Mouse (Mus musculus): ENCODE measurements around the gene Nceh1. TPM values are rescaled to one million over a fixed set of nuclear protein-coding genes. Genes with fewer than 3 reads are reported as not detected.

The Nceh1 gene
- 126 and 137 TPM in 2 replicates for polyA plus RNA-seq (2012; ENCODE audit: insufficient read depth, insufficient read length, missing spikeins)

GRCm38 (mm10) chr3:27182733-27183600, at the start of gene Nceh1:
Nceh1 (plus strand) TSS chr3:27182965.
- Histone ChIP-seq H3K4me3 (ENCODE audit: insufficient read depth, low read length) (peak within 1 kb of the TSS; percentile 90), H3K4me1 (ENCODE audit: control insufficient read depth, insufficient read depth, low read length) (peaks cover 30% of the 10 kb centered on the region), H3K27ac (ENCODE audit: insufficient read depth, low read depth, low read length) (peak within 1 kb of the TSS; percentile 78)
- no peak; the same call in 1 of the 2 replicates for TF ChIP-seq POLR2A (IDR thresholded peaks at IDR 0.05; ENCODE audit: borderline replicate concordance, low read depth, low read length)
- peak; percentile 64 for TF ChIP-seq CTCF (IDR thresholded peaks at IDR 0.05; ENCODE audit: low read depth, low read length)

GRCm38 (mm10) chr3:27140101-27140500, 42.7 kb upstream of the Nceh1 start:
- TF ChIP-seq CTCF (IDR thresholded peaks at IDR 0.05; ENCODE audit: low read depth, low read length) (no peak), POLR2A (IDR thresholded peaks at IDR 0.05; ENCODE audit: borderline replicate concordance, low read depth, low read length) (no peak)
- Histone ChIP-seq H3K27ac (ENCODE audit: insufficient read depth, low read depth, low read length) (no peak overlapping the region), H3K4me3 (ENCODE audit: insufficient read depth, low read length) (no peak overlapping the region), H3K4me1 (ENCODE audit: control insufficient read depth, insufficient read depth, low read length) (no peaks in the 10 kb centered on the region)

GRCm38 (mm10) chr3:27143570-27143969, 39.2 kb upstream of the Nceh1 start:
- H3K4me3 ChIP-seq (ENCODE audit: insufficient read depth, low read length) = no peak overlapping the region
- TF ChIP-seq POLR2A (IDR thresholded peaks at IDR 0.05; ENCODE audit: borderline replicate concordance, low read depth, low read length) = no peak
- H3K27ac ChIP-seq (ENCODE audit: insufficient read depth, low read depth, low read length) = no peak overlapping the region
- no peaks in the 10 kb centered on the region for H3K4me1 ChIP-seq (ENCODE audit: control insufficient read depth, insufficient read depth, low read length)

GRCm38 (mm10) chr3:27145733-27146132, 37.0 kb upstream of the Nceh1 start:
- no peaks in the 10 kb centered on the region for H3K4me1 ChIP-seq (ENCODE audit: control insufficient read depth, insufficient read depth, low read length)
- no peak for TF ChIP-seq POLR2A (IDR thresholded peaks at IDR 0.05; ENCODE audit: borderline replicate concordance, low read depth, low read length)
- no peak for TF ChIP-seq CTCF (IDR thresholded peaks at IDR 0.05; ENCODE audit: low read depth, low read length)
- H3K27ac ChIP-seq (ENCODE audit: insufficient read depth, low read depth, low read length) = no peak overlapping the region
- no peak overlapping the region for H3K4me3 ChIP-seq (ENCODE audit: insufficient read depth, low read length)

GRCm38 (mm10) chr3:27153191-27153671, 29.5 kb upstream of the Nceh1 start:
- Histone ChIP-seq H3K27ac (ENCODE audit: insufficient read depth, low read depth, low read length) (peak overlapping the region; percentile 57), H3K4me3 (ENCODE audit: insufficient read depth, low read length) (peak overlapping the region; percentile 91), H3K4me1 (ENCODE audit: control insufficient read depth, insufficient read depth, low read length) (peaks cover 16% of the 10 kb centered on the region)
- no peak for TF ChIP-seq POLR2A (IDR thresholded peaks at IDR 0.05; ENCODE audit: borderline replicate concordance, low read depth, low read length)
- no peak for TF ChIP-seq CTCF (IDR thresholded peaks at IDR 0.05; ENCODE audit: low read depth, low read length)

GRCm38 (mm10) chr3:27153701-27154209, 29.0 kb upstream of the Nceh1 start, which contains the start of gene Ect2:
Ect2 (minus strand) TSS chr3:27153878.
- peak within 1 kb of the TSS; percentile 57 for H3K27ac ChIP-seq (ENCODE audit: insufficient read depth, low read depth, low read length)
- H3K4me3 ChIP-seq (ENCODE audit: insufficient read depth, low read length) = peak within 1 kb of the TSS; percentile 91
- H3K4me1 ChIP-seq (ENCODE audit: control insufficient read depth, insufficient read depth, low read length) = peaks cover 16% of the 10 kb centered on the region
- TF ChIP-seq CTCF (IDR thresholded peaks at IDR 0.05; ENCODE audit: low read depth, low read length) (no peak), POLR2A (IDR thresholded peaks at IDR 0.05; ENCODE audit: borderline replicate concordance, low read depth, low read length) (no peak)

- Histone ChIP-seq H3K4me3 (ENCODE audit: insufficient read depth, low read length) (peak overlapping the region; percentile 51; the same call in 1 of the 2 replicates), H3K4me1 (ENCODE audit: control insufficient read depth, insufficient read depth, low read length) (peaks cover 16% of the 10 kb centered on the region), H3K27ac (ENCODE audit: insufficient read depth, low read depth, low read length) (no peak overlapping the region)
- no peak for TF ChIP-seq POLR2A (IDR thresholded peaks at IDR 0.05; ENCODE audit: borderline replicate concordance, low read depth, low read length)
- no peak for TF ChIP-seq CTCF (IDR thresholded peaks at IDR 0.05; ENCODE audit: low read depth, low read length)
These were observed 28.5 kb upstream of the Nceh1 start for GRCm38 (mm10) chr3:27154280-27154679.

- no peak overlapping the region for H3K4me3 ChIP-seq (ENCODE audit: insufficient read depth, low read length)
- H3K4me1 ChIP-seq (ENCODE audit: control insufficient read depth, insufficient read depth, low read length) = peaks cover 16% of the 10 kb centered on the region
- H3K27ac ChIP-seq (ENCODE audit: insufficient read depth, low read depth, low read length) = no peak overlapping the region
- TF ChIP-seq POLR2A (IDR thresholded peaks at IDR 0.05; ENCODE audit: borderline replicate concordance, low read depth, low read length) = no peak
These were observed 27.5 kb upstream of the Nceh1 start for GRCm38 (mm10) chr3:27155051-27155855.

GRCm38 (mm10) chr3:27155856-27156593, 26.7 kb upstream of the Nceh1 start:
- Histone ChIP-seq H3K4me3 (ENCODE audit: insufficient read depth, low read length) (no peak overlapping the region), H3K4me1 (ENCODE audit: control insufficient read depth, insufficient read depth, low read length) (peaks cover 16% of the 10 kb centered on the region), H3K27ac (ENCODE audit: insufficient read depth, low read depth, low read length) (no peak overlapping the region)
- TF ChIP-seq POLR2A (IDR thresholded peaks at IDR 0.05; ENCODE audit: borderline replicate concordance, low read depth, low read length) = no peak
- no peak for TF ChIP-seq CTCF (IDR thresholded peaks at IDR 0.05; ENCODE audit: low read depth, low read length)

Measured in bone marrow macrophage, adult 2 months (primary cell).